Mouse (Mus musculus) telencephalon, adult 2 months (tissue): ENCODE measurements at regions not wholly inside any gene's neighbourhood (a gene's known extent, or its start where the extent isn't known, plus 50 kb on each side); places are given as distances from the start of the nearest gene placed in this dataset.

Experiments
- DNase-seq: peaks from one replicate; pipeline ENCODE4 v3.0.0-alpha.2; 2011; ENCODE audit warnings: low read depth, low spot score

DNA sequence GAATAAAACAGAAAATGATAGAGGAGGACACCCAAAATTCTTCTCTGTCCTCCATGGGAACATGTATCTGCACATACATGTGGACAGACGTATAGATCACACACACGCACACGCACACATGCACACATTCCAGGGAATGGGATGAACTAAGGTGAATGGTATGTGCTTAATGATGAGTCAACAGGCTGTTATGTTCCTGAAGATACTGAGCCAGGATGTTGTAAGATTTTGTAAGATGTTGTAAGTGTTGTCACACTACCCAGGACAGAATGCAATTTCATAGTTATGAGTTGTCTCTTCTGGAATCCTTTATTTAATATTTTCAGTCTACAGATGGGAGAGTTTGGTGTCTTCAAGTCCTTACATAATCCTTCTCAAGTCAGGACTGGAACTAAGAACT, 447.5 kb downstream of the Gsdmc2 start:
- DNase-seq = no peak

DNA sequence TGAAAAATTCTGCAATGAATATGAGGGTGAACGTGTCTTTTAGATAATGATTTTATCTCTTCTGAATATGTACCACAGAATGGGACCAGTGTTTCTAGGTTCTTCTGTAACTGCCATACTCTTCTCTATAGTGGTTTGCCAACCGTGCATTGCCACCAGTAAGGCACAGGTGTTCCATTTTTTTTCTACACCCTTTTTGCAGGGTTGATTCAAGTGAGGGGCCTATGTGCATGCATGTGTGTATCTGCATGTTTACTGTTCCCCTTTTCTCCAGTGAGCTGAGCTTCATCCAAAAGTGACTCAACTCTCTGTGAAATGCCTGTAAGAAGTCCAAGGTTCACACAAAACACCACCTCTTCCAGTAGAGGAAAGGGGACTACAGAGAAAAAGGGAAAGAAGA, 467.7 kb downstream of the Gsdmc2 start:
- no peak for DNase-seq

DNA sequence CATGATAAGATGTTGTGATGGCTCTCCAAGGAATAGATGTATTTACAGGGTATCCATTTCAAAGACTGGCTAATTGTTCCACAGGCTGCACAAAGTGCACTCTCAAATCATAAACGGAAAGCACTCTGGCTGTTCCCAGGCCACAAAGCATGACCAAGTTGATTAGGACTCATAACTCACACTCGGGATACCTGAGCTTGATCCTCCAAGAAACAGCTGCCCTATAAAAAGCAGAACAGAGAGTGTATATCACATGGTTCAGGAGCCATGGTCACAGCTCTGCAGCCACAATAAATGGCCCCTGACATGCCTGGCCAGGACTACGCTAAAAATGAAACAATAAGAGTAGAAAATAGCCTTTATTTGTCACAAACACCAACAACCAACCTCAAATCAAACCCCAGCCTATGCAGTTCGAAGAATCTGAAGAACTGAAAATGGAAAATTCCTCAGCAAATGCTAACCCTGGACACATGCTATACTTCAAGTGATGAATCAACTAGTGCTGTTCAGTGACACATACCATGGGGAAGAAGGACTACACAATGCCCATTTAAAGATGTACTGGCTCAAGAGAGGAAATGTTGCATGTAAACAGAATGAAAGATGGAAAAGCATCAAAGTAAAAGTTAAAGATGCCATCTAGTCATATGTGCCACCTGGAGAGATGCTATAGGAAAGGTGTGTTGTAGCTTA, 473.5 kb downstream of the Gsdmc2 start:
- no peak for DNase-seq

DNA sequence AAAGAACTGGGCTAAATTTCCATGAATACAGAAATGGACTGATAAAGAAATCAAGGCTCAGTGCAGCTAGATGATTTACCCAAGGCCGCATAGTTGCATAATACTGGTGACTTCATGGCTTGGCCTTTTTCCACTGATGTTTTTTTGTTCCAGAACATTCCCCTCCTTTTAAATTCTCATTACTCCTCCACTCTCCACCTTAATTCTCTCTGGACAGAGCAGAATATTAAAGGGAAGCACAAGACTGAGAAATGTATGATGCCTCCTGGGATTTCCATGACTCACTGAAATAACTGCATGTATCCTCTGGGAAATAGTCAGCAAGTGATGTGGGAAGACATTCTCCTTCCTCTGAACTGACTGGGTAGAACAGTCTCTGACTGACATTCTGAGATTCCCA, 480.5 kb downstream of the Gsdmc2 start:
- no peak for DNase-seq

DNA sequence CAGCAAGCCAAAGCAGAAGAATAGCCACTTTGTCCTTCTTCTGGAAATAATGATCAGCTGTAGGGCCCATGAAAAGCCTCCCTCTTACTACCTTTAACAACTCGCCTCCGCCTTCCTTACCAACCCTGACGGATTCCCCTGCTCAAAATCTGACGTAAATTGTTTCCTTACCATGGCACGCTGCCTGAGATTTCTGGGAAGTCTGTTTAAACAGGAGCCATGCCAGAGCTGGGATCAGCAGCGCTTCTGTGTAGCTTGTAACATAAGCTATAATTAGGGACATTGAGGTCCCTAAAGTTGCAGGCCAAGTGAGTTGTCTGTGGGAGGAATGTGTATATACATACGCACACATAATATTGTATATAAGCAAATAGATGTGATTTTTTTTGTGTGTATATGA, 484.6 kb downstream of the Gsdmc2 start:
- DNase-seq = peak; percentile 11

DNA sequence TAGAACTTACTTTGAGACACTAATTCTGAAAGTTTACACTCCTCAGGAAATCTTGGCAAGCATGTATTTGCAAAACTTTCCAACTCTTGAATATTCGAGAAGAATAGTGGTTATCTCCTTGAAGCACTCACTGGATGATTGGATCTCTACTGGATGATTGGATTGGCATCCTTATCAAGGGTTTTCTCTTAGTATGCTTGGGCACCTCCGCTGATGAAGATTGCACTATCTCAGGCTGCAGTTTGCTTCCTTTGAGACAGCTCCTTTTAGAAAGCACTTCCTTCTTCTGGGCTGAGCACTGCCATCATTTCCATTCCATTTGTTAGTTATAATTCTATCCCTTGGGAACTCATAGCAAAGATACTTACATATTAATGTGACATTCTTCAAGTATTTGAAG, 503.2 kb downstream of the Gsdmc2 start:
- no peak for DNase-seq

DNA sequence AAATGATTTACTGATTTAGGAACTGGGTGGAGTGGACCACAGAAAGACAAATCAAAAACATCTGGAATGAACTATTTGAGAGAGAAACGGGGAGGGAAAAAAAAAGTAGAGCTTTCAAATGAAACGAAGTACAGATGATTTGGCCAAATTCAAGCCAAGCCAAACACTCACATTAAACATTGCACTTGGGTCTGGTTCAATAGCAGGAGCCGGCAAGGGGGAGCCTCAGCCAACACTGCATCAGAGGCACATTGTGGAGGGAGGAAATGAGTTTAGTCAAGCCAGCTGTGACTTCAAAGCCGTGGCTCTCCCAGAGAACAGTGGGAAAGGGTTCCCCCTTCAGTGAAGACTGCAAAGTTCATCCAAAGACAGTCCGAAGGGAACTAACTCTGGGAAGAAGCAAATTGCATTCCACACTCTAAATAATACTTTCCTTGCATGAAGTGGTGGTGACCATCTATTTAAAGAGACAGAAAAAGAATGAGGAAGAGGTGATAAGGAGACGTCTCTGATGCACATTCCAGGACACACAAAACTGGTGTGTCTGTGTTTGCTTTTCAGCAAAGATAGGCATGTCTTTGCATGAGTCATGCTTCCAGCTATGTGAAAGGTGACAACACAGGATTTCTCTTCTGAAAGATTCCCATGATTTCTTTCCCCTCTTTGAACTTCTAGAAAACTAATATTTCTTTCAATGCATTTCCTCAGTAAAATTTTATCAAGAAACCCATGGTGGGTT, 504.5 kb downstream of the Gsdmc2 start:
- DNase-seq = no peak

DNA sequence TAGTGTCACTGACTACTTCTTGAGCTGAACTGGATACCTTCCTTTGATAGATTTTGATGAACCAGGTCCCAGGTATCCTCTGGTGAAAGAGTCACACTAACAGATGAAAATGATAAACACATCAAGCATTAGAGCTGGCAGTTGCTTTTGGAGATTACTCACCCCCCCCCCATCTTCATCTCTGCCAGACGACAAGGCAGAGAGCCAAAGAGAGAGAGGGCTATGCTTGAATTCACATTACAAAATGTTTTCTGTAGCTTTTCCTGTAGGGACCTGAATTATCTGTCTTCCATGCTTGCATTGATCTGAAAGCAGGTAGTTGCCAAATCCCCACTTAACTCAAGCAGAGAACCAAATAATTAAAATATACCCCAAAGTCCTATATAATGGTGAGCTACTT, 525.3 kb downstream of the Gsdmc2 start:
- no peak for DNase-seq

DNA sequence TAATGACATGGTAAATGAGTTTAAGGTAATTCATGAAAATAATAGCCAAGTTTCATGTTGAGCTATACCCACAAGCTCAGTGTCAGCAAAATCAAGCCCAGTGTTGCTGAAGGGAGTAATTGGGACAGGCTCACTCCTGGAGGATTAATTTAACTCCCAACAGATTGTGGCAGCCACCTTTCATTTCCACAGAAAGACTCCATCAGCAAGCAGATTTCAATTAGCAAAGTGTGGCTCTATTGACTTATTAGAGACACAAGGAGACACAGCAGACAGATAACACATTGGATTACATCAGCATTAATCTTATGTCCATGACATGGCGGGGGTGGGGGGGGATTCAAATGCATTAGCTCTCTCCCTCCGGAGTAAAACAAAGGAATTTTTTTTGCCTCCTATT, 534.6 kb downstream of the Gsdmc2 start:
- no peak for DNase-seq

DNA sequence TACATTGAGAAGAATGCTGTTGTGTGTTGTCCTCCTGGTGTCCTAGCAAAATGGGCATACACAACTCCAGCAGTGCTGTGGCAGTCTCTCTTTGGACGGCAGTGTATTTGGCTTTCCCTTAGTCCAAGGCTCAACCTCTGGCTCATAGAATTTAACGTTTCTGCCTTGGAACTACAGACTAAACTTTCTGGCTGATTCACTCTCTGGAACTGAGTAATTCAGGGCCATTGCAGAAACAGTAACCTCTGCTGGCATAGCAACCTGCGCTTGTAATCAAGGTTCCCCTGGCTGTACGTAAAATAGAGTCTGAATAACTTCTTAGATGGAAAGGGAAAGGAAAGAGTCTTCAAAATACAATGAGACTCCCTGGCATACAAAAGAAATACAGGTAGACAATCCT, 545.7 kb downstream of the Gsdmc2 start:
- DNase-seq = no peak

DNA sequence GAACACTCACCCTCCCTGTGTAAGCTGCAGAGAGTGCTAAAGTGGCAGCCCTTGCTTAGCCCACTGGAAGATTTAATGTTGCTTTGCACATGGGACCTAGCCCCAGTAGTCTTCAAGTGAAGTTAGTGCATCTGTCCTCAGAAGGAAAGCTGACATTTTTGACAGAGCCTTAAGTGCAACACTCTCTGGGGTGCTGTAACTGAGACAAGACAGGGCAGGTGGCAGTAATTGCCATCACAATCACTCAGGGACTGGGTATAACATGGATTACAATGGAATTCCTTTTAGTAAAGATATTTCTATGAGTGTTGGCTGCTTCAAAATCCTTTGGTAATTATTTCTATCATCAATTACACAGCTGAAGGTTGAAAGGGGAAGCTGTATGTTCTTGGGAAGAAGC, 556.4 kb downstream of the Gsdmc2 start:
- no peak for DNase-seq

DNA sequence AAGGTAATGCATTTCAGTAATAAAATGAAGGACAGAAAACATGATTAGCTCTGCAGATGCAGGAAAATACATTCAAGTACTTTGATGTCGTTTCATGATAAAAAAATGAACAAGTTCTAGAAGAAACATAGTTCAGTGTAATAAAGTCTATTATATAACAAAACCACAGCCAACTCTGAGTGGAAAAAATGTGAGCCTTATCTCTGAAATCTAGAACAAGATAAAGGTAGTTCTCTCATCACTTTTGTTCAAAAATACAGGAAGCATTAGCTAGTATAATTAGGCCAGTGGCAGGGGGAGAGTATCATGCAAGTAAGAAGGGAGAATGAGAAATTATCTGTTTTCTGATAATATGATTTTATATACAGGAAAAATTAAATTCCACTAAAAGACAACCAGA, 559.0 kb downstream of the Gsdmc2 start:
- DNase-seq = no peak

DNA sequence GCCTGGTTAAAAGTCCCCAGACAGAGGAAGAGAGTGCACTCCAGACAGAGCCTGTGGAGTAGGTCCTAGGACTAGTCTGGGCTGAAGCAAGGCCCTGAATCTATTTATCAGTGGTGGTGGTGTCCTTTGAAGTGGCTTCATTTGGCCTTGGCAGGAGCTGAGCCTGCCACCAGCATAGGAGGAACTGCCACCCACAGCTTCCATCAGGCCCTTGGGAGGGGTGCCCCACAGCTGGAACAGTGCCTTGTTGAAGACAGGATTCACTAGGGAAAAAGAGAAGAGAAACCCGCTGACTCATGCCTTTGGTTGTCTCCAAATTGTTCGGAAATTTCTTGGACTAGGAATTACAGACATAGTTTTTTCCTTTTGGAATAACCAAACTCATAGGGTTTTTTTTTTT, 574.6 kb downstream of the Gsdmc2 start:
- DNase-seq = no peak

DNA sequence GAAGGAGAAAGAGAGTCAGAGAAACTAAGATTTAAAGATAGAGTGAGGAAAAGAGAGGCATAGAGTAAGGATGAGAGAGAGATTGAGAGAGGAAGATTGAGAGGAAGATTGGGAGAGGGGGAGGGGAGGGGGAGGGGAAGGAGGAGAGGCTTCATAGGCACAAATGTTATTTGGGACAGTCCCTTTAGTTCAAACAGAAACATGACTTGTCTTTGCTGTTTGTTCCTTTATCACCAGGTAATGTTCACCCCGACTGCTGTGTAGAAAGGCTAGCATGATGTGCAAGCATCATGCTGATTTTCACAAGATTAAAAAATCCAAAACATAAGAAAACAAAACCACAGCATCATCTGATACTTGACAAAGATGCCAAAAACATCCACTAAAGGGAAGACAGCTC, 579.1 kb downstream of the Gsdmc2 start:
- no peak for DNase-seq

DNA sequence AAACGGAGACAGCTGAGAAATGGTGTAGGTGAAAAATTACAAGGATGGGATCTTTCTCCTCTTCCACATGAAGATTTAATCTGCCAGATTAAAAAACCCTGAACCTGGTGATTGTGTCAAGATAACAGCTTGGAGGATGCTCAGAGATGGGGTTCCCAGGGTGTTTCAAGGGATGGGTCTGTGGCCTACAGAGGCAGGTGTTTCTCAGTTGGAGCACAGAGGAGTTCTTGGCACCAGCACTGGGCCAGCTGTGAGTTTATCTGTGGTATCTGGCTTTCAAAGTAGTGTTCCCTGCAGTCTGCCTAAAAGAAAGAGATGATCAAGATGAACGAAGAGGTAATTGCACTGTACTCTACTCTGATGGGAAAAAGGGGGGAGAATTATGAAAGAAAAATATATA, 589.2 kb downstream of the Gsdmc2 start:
- no peak for DNase-seq

DNA sequence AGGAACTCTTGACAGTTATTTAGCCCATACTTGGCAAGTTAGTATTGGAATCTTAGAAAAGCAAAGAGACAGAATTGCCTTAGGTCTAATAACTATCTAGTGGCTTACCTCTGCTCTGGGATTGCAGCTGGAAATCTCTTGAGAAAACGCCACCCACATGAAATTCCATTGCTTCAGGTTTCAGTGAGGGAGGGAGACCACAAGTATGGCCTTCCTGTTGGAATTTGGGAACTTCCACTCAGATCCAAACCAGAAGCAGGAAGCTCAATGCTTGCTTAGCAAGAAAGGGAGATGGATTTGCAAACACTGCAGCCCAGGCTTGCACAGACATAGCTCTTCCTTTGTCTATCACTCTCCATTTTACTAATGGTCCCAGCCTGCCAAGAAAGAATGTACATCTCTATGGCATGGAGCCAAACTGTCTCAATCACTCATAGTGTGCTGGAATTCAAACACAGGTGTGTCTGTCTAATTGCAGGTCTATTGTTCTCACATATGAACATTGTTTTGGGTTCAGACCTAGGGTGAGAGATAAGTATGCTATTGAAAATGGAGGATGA, 592.1 kb downstream of the Gsdmc2 start:
- DNase-seq = no peak

DNA sequence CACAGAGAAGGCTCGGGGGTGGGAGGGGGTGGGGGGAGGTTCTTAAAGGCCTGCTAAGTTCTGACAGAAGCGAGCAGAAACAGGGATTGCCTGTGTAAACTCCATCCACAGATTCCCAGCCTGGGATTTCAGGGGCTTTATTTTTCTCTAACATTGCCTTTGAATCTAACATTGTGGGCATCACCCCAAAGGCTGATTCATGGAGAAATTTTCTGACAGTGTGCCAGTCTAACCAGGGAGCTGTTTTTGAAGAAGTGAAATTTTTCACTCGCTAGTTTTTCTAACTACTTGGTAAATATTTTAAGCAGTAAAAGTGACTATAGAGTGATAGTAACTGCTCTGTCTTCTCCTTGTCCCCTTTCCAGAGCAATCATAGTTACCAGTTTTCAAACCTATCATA, 606.4 kb downstream of the Gsdmc2 start:
- no peak for DNase-seq

DNA sequence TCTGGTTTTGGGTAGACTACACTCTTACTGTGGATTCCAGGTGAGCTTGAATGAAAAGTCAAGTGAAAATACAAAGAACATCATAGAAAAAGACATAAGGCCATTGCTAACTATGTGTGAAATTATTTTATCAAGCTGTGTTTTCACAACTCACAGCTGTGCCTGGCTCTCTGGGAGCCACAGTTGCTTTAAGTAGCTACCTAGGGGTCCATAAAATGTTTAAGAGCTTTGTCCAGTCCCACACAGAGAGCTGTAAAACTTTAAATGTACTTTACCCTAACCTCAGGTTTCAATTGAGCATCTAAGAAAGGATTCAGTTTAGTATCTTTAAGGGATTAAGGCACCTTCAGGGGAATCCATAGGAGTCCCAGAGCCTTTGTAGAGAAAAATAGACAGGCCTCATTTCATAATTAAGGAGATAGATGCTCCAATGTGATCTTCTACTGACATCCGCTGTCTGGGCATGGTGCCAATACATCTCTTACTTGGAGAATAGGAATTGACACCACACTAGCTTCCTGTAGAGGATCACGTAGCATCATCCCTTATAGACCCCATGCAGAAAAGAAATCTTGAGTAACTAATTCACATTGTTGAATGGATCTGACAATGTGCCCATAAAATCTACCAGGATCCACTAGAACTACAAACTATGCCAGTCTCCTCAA, 626.5 kb downstream of the Gsdmc2 start:
- no peak for DNase-seq

DNA sequence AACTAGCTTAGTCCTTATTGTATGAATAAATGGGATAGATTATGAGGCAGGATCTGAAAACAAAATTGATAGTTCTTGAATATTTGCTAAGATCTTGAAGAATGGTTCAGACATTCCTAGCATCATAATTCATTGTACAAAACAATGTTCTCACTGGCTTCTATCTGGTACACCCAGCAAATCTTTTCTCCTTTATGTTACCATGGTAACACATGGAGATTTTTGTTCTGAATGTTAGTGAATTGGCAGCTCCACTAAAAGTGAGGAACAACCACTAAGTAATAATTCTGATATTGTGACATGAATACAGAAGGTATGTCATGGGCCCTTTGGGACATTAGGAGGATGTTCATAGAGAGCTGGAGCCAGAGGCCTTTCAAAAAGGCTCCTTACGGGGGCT, 639.8 kb downstream of the Gsdmc2 start:
- peak; percentile 19 for DNase-seq

DNA sequence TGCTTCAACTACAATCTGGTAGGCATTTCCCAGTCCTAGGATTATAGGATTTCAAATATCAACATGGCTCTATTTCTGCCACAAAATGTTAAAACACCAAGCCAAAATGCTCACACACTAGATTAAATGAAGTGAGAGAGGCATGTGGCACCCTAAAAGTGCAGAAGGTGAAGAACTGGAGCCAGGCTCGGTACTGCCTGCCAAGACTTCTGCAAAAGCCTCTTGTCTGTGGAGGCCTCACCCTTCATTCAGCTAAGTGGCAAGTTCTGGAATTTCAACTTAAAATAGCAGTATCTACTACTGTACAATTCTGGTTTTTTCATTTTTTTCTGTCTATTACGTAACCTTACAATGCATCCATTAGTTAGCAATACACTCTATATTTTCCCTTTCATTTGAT, 649.9 kb downstream of the Gsdmc2 start:
- no peak for DNase-seq

DNA sequence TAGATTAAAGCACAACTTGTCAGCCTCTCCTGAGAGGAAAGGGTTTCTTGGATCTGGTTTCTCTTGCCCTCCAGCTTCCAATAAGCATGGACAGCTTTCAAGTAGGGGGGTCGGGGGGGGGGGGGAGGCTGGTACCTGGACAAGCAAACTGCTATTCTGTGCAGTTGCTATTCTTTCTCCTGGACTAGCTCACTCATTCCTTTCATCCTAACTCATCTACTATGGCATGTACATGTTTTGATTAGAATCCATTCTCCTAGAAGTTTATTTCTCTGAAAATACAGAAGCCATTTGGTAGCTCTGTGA, 650.5 kb downstream of the Gsdmc2 start:
- DNase-seq = no peak

DNA sequence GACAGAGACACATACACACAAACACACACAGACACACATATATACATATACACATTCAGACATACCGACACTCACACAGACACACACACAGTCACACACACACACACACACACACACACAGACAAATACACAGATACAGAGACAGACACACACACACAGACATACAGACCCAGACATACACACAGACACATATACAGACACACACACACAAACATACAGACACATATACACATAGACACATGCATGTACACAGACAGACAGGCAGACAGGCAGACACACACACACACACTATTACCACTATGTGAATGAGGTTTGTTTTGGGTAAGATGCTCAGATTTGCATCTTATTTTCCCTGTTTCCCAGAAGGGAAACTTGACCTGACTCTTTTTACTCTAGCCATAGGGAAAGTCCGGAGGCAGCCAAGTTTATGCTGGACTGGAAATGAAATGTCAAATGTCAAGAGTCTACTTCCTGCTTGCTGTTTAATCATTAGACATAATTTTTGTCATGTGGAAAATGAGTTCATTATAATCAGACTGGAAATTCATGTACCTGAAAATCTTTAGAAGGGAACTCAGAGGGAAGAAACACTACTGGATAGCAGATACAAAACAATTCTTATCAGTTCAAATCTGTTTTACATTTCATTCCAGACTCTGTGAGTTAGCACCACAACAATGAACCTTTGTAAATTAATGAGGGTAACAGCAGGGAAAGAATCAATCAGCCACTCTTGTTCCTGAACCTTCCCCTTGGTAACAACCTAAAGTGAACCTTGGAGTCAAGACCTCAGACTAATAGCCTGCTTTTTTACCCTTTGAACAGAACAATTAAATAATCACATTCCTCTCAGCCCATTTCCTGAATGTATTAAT, 651.1 kb downstream of the Gsdmc2 start:
- DNase-seq = no peak
